26 mouse cellular contexts compared by ENCODE assay signal in genomic region chr11:50095661-50096060, GRCm38 (mm10).
"Had no signal": no experiment of that assay in that cellular context is flagged by ENCODE, and none has a peak within 500 bp of the region (broad histone marks: within the 10 kb centered on the region; RNA-seq: fewer than 3 reads in every experiment).

No protein-coding gene starts in this region.

- H3K4me2 ChIP-seq: embryonic facial prominence, embryonic 12.5 days; embryonic facial prominence, embryonic 13.5 days; embryonic facial prominence, embryonic 15.5 days; forebrain, embryonic 12.5 days; forebrain, embryonic 13.5 days; forebrain, embryonic 15.5 days had no signal

- DNase-seq: cerebellum, adult 9-11 months; cerebellum, postnatal 10 days; cerebellum, postnatal 14 days; cerebellum, postnatal 25 days; cerebellum, postnatal 36 days; embryo, embryonic 11 days; forebrain, postnatal 0 days; gastrocnemius, adult 2 months; gastrocnemius, postnatal 10 days; gastrocnemius, postnatal 14 days; gastrocnemius, postnatal 25 days; gastrocnemius, postnatal 36 days; heart, adult 18-20 months; heart, adult 2 months had no signal

- H3K4me1 ChIP-seq: embryonic facial prominence, embryonic 12.5 days; embryonic facial prominence, embryonic 13.5 days; embryonic facial prominence, embryonic 15.5 days had no signal

- H3K27me3 ChIP-seq: embryonic facial prominence, embryonic 12.5 days; embryonic facial prominence, embryonic 13.5 days; embryonic facial prominence, embryonic 15.5 days; forebrain, embryonic 12.5 days; forebrain, embryonic 13.5 days; forebrain, embryonic 15.5 days had no signal

- H3K9me3 ChIP-seq: embryonic facial prominence, embryonic 10.5 days; embryonic facial prominence, embryonic 12.5 days; embryonic facial prominence, embryonic 13.5 days; embryonic facial prominence, embryonic 15.5 days; forebrain, embryonic 10.5 days; forebrain, embryonic 12.5 days; forebrain, embryonic 13.5 days; forebrain, embryonic 15.5 days; heart, embryonic 10.5 days had no signal

- H3K4me3 ChIP-seq: embryonic facial prominence, embryonic 10.5 days; embryonic facial prominence, embryonic 12.5 days; embryonic facial prominence, embryonic 13.5 days; embryonic facial prominence, embryonic 15.5 days; erythroblast, embryonic 14.5 days; forebrain, embryonic 10.5 days; forebrain, embryonic 12.5 days; forebrain, embryonic 13.5 days; forebrain, embryonic 15.5 days; gastrocnemius, adult 2 months; heart, adult 2 months; heart, embryonic 10.5 days had no signal

- H3K27ac ChIP-seq: embryonic facial prominence, embryonic 10.5 days; embryonic facial prominence, embryonic 12.5 days; embryonic facial prominence, embryonic 13.5 days; embryonic facial prominence, embryonic 15.5 days; forebrain, embryonic 10.5 days; forebrain, embryonic 12.5 days; forebrain, embryonic 13.5 days; forebrain, embryonic 15.5 days; gastrocnemius, adult 2 months; heart, adult 2 months; heart, embryonic 10.5 days had no signal

- H3K9ac ChIP-seq: embryonic facial prominence, embryonic 12.5 days; embryonic facial prominence, embryonic 13.5 days; embryonic facial prominence, embryonic 15.5 days; forebrain, embryonic 12.5 days; forebrain, embryonic 13.5 days; forebrain, embryonic 15.5 days; forebrain, postnatal 0 days had no signal

- ATAC-seq: forebrain, embryonic 13.5 days; forebrain, embryonic 14.5 days; forebrain, embryonic 15.5 days; forebrain, embryonic 16.5 days; forebrain, postnatal 0 days had no signal
